Mouse (Mus musculus) megakaryocyte, embryonic 14.5 days (primary cell): Measurements from ENCODE around the gene Esr2.

Experiments
- FLI1 ChIP-seq: IDR thresholded peaks from 2 replicates; pipeline ENCODE4 v1.6.1; 2012; ENCODE audit warnings: low read length, inconsistent platforms, mixed read lengths
- GATA1 ChIP-seq: IDR thresholded peaks from 3 replicates; pipeline ENCODE4 v1.6.1; 2012; ENCODE audit warnings: mixed read lengths, low read length, inconsistent platforms, borderline replicate concordance

GRCm38 (mm10) chr12:76136701-76137100, 40.4 kb downstream of the Esr2 start:
- TF ChIP-seq GATA1 (no peak), FLI1 (no peak)
